Mouse (Mus musculus) fat pad, adult 2 months (tissue): ENCODE measurements around the gene Spg7.

Source experiments
- DNase-seq: peaks from one replicate; pipeline ENCODE4 v3.0.0-alpha.2; 2011; ENCODE audit warnings: low read depth, low spot score; ENCODE audit errors: extremely low read depth

Spg7 gene

DNA sequence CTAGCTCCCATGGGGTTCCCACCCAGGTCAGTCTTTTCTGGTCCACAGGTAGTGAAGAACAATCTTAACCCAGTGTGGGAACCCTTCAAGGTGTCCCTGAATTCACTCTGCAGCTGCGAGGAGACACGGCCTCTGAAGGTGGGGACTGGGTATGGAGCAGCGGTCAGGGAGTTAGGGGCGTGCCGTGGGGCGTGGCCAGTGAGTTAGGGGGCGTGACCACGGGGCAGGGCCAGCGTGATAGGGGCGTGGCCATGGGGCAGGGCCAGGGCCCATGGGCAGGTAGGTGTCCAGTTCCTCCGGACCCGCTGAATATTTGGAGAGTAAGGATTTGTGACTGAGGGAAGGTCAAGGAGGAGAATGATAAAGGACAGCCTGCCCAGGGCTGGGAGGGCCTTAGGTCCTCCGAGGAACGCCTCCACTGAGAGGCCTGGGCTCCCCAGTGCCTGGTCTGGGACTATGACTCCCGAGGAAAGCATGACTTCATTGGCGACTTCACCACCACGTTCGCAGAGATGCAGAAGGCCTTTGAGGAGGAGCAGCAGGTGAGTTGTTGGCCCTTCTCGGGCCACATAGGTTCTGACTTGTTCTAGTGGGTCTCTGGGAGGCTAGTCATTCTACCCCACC lies 63.6 kb downstream of the Spg7 start:
- DNase-seq: no peak

DNA sequence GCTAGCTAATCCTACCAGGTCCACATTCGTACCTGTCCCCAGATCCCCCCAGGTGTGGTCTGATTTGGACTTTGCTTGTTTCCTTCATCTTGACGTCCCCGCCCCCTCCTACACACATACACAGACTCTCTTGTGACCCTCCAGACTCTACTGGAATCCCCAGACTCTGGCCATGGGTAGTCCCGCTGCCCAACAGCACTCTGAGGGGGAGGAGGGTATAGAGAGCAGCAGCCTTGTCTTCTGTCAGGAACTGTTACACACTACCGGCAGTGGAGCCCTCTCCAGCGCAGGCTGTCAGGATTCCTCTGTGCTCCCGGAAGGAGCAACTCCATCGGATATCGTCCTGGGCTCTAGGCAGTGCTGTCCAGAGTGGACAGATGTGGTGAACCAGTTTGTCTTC lies 68.3 kb downstream of the Spg7 start:
- no peak for DNase-seq

GRCm38 (mm10) chr8:123132953-123133352 lies 70.2 kb downstream of the Spg7 start:
- DNase-seq: no peak

DNA sequence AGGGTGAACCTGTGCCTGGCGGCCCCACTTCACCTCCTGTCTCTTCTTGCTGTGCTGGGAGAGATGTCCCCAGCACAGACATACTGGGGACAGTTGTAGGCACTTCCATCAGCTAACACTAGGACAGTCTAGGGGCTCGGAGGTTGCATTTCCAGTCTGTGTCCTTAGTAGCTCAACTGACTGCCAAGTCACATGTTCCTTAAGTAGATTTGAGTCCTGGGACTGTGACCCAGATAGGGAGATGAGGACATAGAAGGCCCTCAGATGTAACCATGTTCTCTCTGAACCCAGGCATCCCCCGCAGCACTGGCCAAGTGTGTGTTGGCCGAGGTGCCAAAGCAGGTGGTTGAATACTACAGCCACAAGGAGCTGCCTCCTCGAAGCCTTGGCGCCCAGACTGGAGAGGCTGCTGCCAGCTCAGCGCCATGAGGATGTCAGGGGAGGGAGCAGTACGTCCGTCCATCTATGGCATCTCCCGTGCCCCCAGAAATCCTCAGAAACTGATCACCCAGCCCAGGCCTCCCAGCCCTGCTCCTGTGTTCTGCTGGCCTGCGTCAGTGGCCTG lies 71.5 kb downstream of the Spg7 start:
- no peak for DNase-seq

DNA sequence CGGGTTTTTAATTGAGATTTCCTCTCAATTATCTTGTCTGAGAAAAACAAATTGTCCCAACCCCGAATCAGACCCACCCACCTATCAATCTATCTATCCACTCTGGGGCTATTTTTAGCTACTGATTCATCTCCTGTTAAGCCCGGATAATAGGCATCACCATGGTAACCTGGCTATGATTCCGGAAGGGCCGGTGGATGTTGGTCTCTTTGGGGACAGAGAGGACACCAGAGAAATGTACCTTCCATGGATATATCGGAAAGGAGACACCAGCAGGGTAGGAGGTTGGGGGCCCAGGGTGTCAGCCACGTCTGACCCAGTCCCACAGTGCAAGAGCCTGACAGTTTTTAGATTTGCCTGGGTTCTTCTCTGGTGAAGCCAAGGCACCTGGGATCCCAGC lies 72.7 kb downstream of the Spg7 start:
- no peak for DNase-seq

DNA sequence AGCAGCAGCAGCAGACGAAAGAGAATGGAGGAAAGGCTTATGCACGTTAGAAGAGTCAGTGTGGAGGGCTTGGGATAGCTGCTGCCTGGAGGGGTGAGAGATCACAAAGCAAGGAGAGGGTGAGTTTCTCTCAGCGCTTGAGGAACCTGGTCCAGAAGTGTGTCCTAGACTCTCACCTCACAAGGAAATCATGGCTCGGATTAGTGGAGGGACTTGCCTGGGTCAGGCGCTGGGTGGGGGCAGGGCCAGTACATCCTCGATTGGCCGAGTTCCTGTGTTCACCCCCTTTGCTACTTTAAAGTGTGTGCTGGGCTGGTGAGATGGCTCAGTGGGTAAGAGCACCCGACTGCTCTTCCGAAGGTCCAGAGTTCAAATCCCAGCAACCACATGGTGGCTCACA lies 73.1 kb downstream of the Spg7 start:
- DNase-seq: no peak

- no peak for DNase-seq
These were observed 73.5 kb downstream of the Spg7 start for GRCm38 (mm10) chr8:123136287-123136686.

DNA sequence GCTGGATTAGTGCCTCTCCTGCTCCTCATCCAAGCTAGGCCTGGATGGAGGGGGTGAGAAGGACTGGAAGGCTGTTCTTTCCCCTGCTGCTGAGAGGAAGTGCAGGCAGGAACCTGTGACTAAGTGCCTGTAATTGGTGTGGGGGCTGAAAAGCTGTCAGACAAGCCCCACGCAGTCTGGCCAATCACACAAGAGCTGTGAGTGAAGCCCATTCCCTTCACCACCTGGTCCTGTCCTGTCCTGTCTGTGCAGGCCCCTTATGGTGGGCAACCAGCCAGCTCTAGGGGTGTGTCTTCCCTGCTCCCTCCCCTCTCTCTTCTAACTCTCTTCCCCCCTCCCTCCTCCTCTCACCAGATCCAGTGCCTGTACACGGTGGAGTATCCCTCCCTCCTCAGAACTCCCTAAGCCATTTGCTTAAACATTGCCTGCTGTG lies 74.9 kb downstream of the Spg7 start:
- DNase-seq: peak; percentile 36

- no peak for DNase-seq
These were observed 76.0 kb downstream of the Spg7 start for GRCm38 (mm10) chr8:123138741-123139140.

GRCm38 (mm10) chr8:123141741-123142462 lies 79.2 kb downstream of the Spg7 start:
- DNase-seq: peak; percentile 61

- DNase-seq: no peak
These were observed 82.5 kb downstream of the Spg7 start for GRCm38 (mm10) chr8:123145279-123145678.

DNA sequence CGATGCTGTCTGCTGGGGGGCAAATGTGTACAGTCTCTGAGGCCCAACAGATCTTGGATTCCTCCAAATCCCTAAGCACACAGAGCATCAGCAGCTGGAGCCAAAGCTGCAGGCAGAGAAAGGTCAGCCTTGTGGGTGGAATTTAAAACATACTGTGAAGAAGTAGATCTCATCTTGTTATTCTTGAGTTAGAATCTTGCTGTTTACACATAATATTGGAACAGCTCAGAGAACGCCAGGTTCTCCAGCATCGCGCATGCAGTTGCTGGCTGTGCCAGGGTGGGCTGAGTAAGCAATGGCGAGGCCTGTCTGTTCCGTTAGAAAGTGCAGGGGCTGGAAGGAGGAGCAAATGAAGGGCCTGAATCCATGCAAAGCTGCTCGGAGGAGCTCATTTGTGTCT lies 83.6 kb downstream of the Spg7 start:
- no peak for DNase-seq
